Comparison of ENCODE assay signal across 12 mouse cellular contexts in the genomic region with DNA sequence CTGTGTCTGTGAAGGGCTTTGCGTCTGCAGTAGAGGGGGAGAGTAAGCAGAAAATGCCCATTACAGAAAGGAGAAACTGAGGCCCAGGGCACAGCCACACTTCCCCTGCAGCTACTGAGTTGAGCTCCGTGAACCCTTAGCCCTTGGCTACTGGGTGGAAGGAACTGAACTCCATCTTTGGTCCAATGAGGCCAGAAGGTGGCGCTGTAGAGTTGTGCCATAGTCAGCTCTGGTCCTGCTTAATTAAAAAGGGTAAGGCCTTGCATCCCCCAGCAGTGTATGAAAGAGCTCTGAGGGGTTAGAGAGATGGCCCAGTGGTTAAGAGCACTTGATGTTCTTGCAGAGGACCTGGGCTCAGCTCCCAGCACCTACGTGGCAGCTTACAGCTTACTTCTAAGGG.
A peak's percentile ranks its signal among the peaks of the same experiment; 100 is the strongest.
DNase-seq lines count a peak whose midpoint lies in the region; ATAC-seq and TF ChIP-seq lines count a peak whose summit lies in the region.
"Had no signal": no experiment of that assay in that cellular context is flagged by ENCODE, and none has a peak within 500 bp of the region (broad histone marks: within the 10 kb centered on the region; RNA-seq: fewer than 3 reads in every experiment).

No protein-coding gene starts in this region.

- peak overlapping the region; percentile 59 for H3K27ac ChIP-seq in layer of hippocampus, adult 2 months
- H3K27ac ChIP-seq in limb, embryonic 11.5 days (replicated peaks; ENCODE audit: low read depth, low read length), result no peak overlapping the region
- no peak overlapping the region for H3K27ac ChIP-seq in heart, embryonic 10.5 days

- no peaks in the 10 kb centered on the region for H3K4me1 ChIP-seq in limb, embryonic 11.5 days (ENCODE audit: control insufficient read depth, insufficient read depth, low read length)
- H3K4me1 ChIP-seq in heart, embryonic 10.5 days, result peaks cover 17% of the 10 kb centered on the region

- H3K9ac ChIP-seq in limb, embryonic 11.5 days (ENCODE audit: low read length), result no peak overlapping the region

- no peak overlapping the region for H3K4me2 ChIP-seq in limb, embryonic 11.5 days (ENCODE audit: low read depth, severe bottlenecking)

- TF ChIP-seq CTCF in layer of hippocampus, adult 2 months (conservative IDR thresholded peaks at IDR 0.05), result peak; percentile 76

- H3K9me3 ChIP-seq in limb, embryonic 11.5 days (ENCODE audit: control insufficient read depth, low read length), result no peaks in the 10 kb centered on the region
- H3K9me3 ChIP-seq in heart, embryonic 10.5 days, result no peaks in the 10 kb centered on the region

- DNase-seq in adrenal gland, postnatal 10 days, result peak; percentile 38
- no peak for DNase-seq in adrenal gland, adult 2 months
- DNase-seq in layer of hippocampus, adult 2 months (ENCODE audit: low spot score in 2 of 2), result peak in 1 of 2 experiments; percentile 49
- no peak for DNase-seq in layer of hippocampus, adult 9-11 months
- DNase-seq in ES-CJ7 (ENCODE audit: low read depth, low spot score), result peak; percentile 65
- peak; percentile 38 for DNase-seq in limb, embryonic 11.5 days (ENCODE audit: low spot score)
- DNase-seq in heart, embryonic 10.5 days (ENCODE audit: low spot score), result no peak
- no peak for DNase-seq in spleen, adult 18-20 months
- DNase-seq: gastrocnemius, postnatal 14 days; kidney, postnatal 14 days; lung, postnatal 10 days; right cerebral cortex, postnatal 25 days had no signal

- no peaks in the 10 kb centered on the region for H3K27me3 ChIP-seq in limb, embryonic 11.5 days (ENCODE audit: control insufficient read depth, insufficient read depth, low read length)
- no peaks in the 10 kb centered on the region for H3K27me3 ChIP-seq in heart, embryonic 10.5 days (ENCODE audit: insufficient read depth, poor library complexity, severe bottlenecking)

- H3K36me3 ChIP-seq in limb, embryonic 11.5 days (ENCODE audit: control insufficient read depth, insufficient read depth, low read length), result no peaks in the 10 kb centered on the region
- no peaks in the 10 kb centered on the region for H3K36me3 ChIP-seq in heart, embryonic 10.5 days

- 57% methylated on average over 4 of the region's 4 CpGs for WGBS in limb, embryonic 11.5 days
- WGBS in heart, embryonic 10.5 days, result 56% methylated on average over 4 of the region's 4 CpGs

- ATAC-seq in limb, embryonic 11.5 days (ENCODE audit: insufficient number of reproducible peaks, low FRiP score, low TSS enrichment, low read depth), result no peak

- no peak overlapping the region for H3K4me3 ChIP-seq in layer of hippocampus, adult 2 months
- no peak overlapping the region for H3K4me3 ChIP-seq in limb, embryonic 11.5 days (ENCODE audit: low read depth, low read length)
- H3K4me3 ChIP-seq in heart, embryonic 10.5 days, result no peak overlapping the region

Comparison
In these comparisons a context has a peak if more than half of its experiments do, and no peak if none do; other contexts are left out.
1. DNase-seq: peak in adrenal gland, postnatal 10 days (single experiment), ES-CJ7 (single experiment) and limb, embryonic 11.5 days (single experiment); none in adrenal gland, adult 2 months (single experiment), layer of hippocampus, adult 9-11 months (single experiment), heart, embryonic 10.5 days (single experiment) and spleen, adult 18-20 months (0 of 2).